Mouse (Mus musculus): ENCODE measurements around the gene Igsf3.

The Igsf3 gene

DNA sequence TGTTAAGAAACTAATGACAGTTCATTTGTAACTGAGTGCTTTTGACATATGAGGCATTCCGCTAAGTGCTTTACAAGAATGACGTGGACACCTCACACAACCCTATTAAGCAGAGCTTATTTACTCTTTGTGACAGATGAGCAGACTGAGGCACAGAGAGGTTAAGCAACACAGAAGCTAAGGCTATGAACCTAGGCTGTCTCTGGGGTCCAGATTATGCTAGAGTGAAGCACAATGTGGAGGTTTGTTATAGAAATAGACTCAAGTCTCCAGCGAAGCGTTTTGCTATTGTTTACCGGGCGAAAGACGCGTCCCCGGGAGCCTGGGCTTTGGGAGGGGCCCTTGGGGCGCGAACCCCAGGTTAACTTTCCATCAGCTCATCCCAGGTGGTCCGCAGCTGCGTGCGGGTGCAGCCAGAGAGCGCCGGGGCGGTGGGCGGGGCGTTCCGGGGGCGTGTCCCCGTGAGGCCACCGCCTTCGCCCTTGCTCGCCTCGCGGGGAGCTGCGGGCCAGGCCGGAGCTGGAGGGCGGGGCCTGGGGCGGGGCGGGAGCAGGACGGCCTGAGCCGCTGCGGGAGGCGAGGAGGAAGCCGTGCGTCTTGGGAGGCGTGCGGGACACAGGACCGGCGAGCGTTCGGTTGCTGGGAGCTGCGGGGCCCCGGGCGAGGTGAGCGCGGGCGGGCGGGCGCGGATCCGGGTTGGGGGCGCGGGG is at the start of gene Igsf3:
Igsf3 (plus strand) TSS at position 546 of the 710 bp plus-strand sequence.
- WGBS, result 7% methylated on average over 56 of the region's 56 CpGs

DNA sequence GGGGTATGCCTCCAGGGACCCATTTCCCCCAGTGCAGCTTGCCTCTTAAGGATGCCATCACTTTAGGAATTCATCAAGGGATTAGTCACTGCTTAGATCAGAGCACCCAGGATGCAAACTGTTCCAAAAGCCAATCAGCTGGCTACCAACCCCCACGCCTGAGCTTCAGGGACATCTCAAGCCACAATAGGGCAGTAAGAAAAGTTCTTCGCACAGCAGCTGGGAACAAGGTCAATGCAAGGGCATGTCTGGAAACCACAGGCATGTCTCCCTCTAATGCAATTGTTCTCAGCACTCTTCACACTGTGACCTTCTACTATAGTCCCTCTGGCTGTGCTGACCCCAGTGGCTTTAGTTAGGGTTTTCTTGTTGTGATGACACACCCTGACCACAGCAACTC is 49.6 kb upstream of the Igsf3 start:
- WGBS, result 89% methylated on average over 2 of the region's 2 CpGs

DNA sequence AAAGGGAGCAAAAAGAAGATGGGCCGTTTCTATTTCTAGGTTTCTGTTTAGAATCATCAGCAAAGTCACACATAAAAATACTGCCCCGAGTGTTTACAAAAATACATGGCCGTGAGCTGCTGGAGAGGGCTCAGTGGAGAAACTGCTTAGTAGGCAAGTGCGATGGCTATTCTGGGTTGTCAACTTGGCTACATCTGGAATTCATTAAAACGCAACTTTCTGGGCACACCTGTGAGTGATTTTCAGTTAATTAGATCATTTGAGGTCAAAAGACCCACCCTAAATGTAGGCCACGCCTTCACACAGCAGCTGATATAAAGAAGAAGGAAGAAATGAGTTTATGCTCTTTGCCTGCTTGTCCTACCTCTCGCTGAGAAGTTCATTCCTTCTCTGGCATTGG is 48.3 kb upstream of the Igsf3 start:
- WGBS, result 85% methylated on average over 7 of the region's 7 CpGs

DNA sequence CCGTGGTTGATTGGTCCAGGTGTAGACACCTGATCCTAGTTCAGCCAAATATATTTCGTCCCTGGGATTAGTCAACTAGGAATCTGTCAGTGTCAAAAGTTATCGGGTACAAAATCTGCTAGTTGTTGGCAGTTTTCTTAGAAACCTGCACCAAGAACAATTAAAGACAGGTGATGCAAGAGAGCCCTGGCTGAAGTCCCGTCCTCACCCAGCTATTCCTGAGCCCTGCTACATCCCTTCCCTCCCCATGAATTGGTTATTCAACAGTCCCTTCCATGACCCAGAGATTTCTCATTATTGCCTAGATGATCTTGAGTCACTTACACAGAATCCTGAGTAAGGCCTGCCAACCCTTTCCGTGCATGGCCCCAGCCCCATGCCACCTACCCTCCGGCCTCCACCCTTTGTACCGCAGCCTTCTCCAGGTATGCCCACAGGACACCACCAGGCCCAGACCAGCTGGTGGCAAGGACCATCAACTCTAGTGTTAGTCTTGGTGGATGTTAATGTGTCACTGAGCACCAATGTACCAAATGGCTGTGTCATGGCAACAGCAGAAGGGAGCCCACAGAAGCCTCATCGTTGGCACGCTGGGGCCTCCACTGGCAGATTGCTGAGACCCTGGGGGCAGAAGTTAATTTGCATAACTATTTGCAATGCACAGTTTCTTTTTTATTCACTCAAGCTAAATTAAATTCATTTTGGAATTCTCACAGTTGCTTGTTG is 33.5 kb upstream of the Igsf3 start:
- 70% methylated on average over 9 of the region's 9 CpGs for WGBS

DNA sequence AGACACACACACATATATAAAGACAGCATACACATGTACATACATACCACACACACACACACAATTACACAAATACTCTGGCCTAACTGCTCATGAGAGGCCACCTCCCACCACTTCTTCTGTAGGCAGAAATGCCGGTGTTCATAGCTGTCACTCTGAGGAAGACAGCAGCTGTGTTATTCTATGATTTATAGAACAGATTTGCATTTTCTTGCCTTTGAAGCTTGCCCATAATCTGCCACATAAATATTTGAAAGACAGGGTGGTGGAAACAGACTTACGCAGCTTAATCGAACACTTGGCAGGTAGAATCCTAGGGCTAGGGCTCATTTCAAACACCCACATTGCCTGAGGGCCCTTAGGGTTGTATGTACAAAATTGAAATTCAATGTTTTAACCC is 32.6 kb upstream of the Igsf3 start:
- WGBS, result 62% methylated on average over 3 of the region's 3 CpGs

DNA sequence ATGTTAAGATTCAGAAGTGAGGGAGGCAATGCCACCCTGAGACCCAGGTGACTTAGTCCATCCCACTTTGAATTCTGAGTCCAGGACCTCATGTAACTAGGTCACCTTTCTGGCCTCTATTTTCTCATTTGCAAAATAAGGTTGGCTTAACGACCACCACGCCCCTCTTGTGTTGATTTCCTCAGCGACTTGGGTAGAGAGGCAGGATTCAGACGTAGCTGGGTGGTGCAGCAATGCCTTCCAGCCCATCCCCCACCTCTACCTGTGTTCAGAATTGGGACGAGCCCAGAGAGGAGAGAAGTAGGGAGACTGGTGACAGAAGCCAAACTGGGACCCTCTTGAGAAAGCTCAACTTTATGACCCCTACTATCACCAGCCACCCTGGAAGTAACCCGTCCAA is 31.6 kb upstream of the Igsf3 start:
- 80% methylated on average over 6 of the region's 6 CpGs for WGBS

DNA sequence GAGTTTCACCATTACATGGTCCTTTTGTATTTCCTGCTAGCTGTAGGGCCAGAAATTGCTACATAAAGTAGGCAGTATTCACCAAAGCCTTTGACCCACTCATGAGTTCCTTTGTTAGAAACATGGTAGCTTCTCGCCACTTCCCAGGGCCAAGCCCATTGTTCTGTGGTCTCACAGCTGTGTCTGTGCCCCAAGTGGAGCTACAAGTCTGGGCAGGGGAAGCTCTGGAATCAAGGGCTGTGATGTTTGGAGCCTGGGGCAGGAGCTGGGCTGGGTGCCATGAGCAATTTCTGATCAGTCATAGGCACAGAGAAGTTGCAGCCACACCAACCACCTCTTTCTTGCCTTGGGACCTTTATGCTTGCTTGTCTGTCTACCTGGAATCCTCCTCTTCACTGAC is 30.1 kb upstream of the Igsf3 start:
- WGBS, result 94% methylated on average over 1 of the region's 1 CpGs

DNA sequence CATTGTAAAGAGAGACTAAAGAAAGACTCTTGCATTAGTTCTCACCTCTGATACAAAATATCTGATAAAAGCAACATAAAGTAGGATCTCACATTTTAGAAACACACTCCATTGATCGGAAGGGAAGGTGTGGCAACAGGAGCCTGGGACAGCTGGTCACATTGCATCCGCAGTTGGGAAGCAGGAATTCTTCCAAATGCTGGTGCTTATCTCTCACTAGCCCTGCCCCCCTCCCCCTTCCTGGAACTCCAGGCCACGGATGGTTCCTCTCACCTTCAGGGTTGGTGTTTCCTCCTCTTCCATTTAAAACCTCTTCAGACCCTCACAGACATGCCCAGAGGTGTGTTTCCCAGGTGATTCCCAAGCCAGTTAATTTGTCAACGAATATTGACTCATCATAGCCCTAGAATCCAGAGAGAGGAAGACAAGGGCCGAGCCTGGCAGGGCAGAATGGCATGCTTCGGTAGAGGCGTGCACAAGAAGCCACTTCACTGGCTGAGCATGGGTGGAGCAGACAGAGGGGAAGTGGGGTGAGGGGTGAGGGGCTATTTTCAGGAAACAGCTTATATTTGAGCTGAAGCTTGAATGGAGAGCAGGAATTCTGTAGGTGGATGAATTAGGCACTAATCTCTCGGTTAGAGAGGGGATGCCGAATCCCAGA is 28.3 kb upstream of the Igsf3 start:
- WGBS, result 75% methylated on average over 9 of the region's 9 CpGs

DNA sequence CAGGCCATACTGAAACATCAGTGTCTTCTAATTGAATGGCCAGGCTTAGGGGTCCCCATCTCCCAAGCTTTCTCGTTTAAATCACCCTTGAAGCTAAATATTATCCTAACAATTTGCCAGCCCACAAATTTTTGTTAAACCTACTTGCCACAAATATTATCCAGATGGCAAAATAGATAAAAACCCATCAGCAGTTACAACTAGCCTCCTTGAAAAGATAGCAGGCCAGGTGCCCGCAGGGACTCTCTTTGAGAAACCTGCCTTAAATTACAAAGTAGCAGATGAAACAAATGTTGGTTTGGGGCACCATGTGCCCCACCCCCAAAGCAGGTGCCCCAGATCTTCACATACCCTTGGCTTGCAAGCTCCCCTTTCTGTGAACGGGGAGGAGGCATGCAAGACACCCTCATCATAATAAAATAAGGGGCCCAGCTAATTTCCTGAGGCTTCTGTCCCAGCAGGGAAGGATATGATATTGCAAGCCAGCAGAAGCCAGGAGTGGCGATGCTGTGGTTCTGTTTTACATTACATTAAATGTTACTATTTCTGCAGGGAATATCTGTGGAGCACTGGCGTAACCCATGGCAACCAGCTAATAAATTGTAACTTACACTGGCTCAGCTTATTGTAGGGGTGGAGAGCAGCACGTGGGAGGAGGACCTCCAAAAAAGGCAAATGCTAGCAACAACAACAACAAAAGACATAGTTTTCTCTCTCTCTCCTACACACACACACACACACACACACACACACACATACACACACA is 27.2 kb upstream of the Igsf3 start:
- 62% methylated on average over 6 of the region's 6 CpGs for WGBS

DNA sequence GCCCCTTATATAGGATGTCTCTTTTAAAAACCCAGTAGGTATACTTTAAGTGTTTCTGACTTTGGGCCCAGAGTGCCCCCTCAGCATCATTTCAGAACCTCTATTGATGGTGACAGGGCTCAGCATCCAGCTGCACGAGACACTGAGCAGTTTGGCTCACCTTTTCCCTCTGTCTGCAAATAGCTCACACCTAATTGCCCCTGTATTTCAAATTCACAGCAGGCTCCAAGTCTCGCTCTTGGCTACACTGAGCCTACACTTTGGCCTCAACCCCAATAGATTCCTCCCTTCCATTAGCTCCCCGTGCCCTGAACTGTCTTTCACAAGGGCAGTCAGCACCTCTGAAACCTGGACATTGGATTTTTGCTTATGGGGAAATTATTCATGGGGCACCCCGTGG is 26.5 kb upstream of the Igsf3 start:
- 77% methylated on average over 4 of the region's 4 CpGs for WGBS

DNA sequence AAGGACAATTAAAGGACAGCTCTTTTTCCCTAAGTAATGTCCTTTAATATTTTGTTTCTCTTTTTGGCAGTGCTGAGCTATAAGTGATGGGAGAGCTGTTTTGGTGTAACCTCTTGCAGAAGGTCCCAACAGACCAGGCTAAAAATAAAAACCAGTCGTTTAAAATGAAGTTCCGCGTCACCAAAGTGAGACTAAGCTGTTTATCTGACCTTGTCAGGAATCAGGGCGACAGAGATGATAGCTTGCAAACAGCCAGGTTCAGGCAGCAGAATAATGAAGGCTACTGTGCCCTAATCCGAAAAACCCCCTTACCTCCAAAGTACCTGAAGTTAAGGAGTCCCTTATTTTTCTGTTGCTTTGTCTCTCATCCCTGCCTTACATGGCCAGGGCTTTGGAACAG is 21.2 kb upstream of the Igsf3 start:
- 76% methylated on average over 5 of the region's 5 CpGs for WGBS

DNA sequence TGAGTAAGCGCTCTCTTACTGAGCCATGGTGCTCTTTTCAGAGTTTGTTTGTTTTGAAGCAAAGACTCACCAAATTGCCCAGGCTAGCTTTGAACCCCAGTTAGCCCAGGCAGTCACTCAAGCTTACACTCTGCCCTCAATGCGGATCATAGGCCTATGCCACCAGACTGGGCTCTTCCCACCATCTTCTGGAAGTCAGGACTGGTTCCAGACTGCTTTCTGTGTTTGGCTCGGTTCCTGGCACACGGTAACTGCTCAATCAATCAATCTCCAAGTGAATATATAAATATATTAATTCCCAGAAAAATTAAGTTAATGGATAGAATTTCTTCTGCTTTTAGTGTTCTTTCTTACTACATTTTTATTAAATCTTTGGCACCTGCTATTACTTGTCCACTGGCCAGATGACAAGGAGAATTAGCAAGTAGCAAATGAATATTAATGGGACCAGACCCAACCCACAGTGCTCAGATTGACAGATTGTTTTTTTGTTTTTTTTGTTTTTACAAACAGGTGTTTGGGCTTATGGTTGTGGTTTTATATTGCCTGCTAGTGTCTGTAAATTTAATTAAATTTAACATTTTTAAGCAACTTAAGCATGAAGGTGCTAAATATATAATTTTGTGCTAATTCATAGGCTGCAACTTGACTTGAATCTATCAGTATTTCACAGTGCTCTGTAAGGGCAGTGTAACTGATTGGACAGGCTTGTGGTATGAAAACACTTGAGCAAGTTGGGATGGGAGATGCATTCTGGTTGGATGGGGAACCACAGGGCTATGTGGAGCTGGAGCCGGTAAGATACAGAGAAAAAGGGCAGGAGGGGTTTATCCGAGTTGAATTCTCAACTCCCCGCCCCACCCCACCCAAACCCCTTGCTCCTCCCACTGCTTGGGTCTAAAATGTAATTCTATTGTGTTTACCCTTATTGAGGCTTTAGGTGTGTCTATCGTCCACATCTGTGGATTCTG is 20.0 kb upstream of the Igsf3 start:
- 74% methylated on average over 8 of the region's 8 CpGs for WGBS

DNA sequence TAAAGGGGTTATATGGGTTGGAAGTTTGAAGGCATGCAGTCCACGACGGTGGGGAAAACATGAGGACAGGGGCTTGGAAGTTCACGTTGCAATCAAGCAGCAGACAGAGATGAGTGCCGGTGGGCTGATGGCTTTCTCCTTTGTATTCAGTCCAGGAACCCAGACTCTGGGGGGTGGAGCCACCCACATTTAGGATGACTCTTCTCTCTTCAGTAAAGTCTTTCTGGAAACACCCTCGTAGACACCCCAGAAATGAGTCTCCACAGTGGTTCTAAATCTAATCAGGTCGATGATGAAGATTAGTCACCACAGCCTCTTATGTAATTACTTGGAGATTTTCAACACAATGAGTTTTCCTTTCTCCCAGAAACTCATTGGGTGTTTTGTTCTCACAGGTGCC is 16.1 kb upstream of the Igsf3 start:
- WGBS, result 62% methylated on average over 6 of the region's 6 CpGs

DNA sequence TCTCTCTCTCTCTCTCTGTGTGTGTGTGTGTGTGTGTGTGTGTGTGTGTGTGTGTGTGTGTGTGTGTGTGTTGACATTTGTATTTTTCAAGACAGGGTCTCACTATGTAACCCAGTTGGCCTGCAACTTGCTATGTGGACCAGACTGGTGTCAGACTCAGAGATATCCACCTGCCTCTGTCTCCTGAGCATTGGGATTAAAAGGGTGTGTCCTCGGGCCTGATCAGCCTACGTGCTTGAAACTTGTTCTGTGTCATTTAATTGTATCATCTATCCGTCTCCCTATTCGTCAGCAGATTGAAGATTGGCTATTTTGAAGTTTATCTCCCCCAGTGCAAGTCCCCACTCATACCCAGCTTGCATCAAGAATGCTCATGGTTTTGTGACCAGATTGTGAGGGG is 14.5 kb upstream of the Igsf3 start:
- WGBS, result 91% methylated on average over 4 of the region's 4 CpGs

DNA sequence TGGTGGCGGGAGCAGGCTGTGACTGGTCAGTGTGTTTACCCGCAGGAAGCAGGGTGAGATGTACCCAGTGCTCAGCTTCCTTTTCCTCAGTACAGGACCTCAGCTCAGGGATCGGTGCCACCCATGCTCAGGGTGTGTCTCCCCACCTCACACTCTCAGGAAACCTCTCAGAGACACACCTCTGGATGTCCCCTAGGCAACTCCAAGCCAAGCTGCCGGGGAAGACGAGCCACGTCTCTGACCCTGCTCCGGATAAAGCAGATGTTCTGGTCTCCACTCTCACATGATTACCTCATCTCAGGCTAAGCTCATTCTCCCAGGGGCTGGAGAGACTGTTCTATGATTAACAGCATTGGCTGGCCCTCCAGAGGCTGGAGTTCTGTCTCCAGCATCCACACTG is 13.3 kb upstream of the Igsf3 start:
- 82% methylated on average over 7 of the region's 7 CpGs for WGBS

DNA sequence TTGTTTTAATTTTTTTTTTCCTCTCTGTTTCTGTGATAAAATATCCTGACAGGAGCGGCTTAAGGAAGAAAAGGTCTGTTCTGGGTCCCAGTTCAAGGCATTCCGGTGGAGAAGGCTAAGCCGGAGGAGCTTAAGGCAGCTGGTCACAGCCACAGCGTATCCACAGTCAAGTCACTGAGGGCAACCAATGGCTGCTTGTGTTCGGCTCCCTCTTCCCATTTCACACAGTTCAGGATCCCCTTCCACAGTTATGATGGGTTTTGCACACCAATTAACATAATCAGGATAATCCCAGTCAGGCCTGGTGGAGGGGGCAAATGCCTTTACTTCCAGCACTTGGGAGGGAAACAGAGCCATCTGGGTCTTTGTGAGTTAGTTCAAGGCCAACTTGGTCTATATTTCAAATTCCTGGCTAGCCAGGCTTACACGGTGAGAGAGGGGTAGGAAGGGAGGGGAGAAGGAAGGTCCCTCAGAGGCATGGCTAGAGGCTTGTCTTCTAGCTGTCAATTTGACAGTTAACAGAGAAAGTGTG is 11.7 kb upstream of the Igsf3 start:
- WGBS, result 87% methylated on average over 6 of the region's 6 CpGs

DNA sequence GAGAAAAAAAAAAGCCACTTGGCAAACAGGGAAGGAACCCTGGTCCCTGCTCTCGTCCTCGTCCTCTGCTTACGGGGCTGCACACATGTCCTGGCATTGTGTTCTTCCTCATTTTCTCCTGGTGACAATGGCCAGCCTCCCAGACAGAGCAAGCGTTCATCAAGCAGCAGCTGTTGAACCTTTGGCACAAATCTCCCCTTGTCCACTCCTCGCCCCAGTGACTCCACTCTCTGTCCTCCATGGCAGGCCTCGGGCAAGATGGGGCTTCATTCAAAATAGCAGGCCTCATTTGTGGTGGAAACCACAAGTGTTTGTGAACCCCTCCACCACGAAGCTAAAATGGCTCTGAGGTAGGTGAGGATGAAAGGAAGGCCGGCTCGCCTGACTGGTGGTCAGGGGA is 11.0 kb upstream of the Igsf3 start:
- 61% methylated on average over 9 of the region's 9 CpGs for WGBS

DNA sequence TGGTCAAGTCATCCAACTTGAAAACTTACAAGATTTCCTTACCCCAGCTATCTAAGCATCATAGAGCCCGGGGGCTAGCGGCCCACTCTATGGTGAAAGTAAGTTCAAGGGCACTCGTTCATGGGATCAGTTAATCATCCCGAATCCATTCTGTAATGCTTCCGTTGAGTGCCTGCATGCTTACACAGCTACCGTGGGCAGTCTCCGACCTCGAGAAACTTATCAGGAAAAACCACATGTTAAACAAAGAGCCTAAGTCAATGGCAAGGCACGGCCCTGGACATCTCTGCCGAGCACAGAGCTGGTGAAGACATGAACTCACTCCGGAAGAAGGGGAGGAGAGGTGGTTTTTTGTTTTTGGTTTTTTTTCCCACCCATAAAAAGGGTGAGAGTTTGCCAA is 9.5 kb upstream of the Igsf3 start:
- WGBS, result 86% methylated on average over 11 of the region's 11 CpGs

DNA sequence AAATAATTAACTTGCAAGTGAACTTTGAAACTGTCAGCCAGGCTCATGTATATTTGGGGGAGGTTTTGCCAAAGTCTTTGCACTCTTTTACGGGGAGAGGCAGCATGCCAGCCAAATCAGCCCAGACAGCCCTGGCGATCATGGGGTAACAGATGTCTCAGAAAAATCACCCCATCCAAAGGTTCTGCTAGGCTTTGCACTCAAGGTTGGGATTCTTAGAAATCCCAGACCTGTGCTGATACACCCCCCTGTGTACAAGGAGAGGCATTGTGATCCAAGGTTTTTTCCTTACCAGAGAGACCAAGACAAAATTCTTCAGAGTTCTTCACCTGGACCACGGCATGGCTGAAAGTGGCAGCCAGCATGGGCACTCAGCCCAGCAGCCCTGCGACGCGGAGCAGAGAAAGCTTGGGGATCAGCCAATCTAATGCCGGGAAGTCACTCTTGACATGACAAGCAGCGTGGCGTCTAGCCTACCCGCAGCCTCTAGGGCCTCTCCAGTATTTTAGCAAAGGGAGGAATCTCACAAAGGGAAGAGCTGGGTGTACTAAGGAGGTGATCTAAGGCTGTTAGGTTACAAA is 7.5 kb upstream of the Igsf3 start:
- WGBS, result 41% methylated on average over 10 of the region's 10 CpGs

DNA sequence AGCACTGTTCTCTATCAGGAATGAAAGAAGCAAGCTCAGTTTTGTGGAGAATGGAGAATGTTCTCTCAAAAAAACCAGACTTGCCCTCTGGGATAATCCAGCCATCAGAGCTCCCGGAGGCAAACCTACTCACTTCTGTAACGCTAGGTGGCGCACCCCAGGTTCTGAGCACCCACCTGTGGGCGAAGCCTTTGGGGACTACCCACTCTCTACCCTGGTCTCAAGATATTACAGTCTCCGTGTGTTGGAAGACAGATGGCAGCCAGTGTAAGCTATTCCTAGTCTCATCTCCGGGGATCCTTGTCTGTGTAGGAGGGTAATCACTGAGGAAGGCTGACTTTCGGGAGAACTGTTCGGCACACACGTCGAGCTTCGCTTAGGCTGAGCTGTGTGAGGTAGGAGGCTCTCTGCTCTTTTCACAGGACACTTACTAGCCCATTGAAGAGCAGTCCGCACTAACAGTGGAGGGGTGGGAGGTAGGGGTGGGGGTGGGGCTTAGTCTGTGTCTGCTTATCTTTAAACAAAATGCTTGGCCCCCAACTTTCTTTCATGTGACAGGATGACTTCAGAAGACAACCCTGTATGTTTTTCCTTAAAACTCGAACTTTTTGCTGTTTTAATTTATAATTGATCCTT is 4.4 kb upstream of the Igsf3 start:
- 26% methylated on average over 13 of the region's 13 CpGs for WGBS

Data from cerebral cortex, adult 2 months (tissue).